Mouse (Mus musculus) intestine, embryonic 16.5 days (tissue): ENCODE measurements around the gene Miga2. TPM values are rescaled to one million over a fixed set of nuclear protein-coding genes. Genes with fewer than 3 reads are reported as not detected.
"Not testable (repeated sequence)": the region's sequence is repeated elsewhere in the genome, so short reads cannot be mapped to it uniquely, and the experiment has no call there.

Experiments used
- ATAC-seq: fragments of 200-750 bp; cut with Nextera tagmentation; 2 replicates; pipeline ENCODE4 v1.8.0; 2017; ENCODE audit warnings: moderate TSS enrichment, moderate library complexity
- H3K27ac ChIP-seq: fragments of 300-500 bp; sonication (generic); 2 replicates; pipeline ENCODE4 v1.5.1; 2014; ENCODE audit warnings: mild to moderate bottlenecking, low read length
- H3K27me3 ChIP-seq: fragments of 300-500 bp; sonication (generic); replicated peaks from 2 replicates; pipeline ENCODE4 v1.6.1; 2014; ENCODE audit warnings: low read length, control low read depth, mixed read lengths; ENCODE audit not compliant: control insufficient read depth, insufficient read depth
- H3K36me3 ChIP-seq: fragments of 300-500 bp; sonication (generic); 2 replicates; pipeline ENCODE4 v1.6.1; 2014; ENCODE audit warnings: low read length, control low read depth; ENCODE audit not compliant: control insufficient read depth, insufficient read depth
- H3K4me1 ChIP-seq: fragments of 300-500 bp; sonication (generic); 2 replicates; pipeline ENCODE4 v1.6.1; 2014; ENCODE audit warnings: low read length, control low read depth, mixed read lengths; ENCODE audit not compliant: control insufficient read depth, insufficient read depth
- H3K4me2 ChIP-seq: fragments of 300-500 bp; sonication (generic); 2 replicates; pipeline ENCODE4 v1.6.1; 2014; ENCODE audit warnings: low read depth, low read length, control low read depth
- H3K4me3 ChIP-seq: fragments of 300-500 bp; sonication (generic); 2 replicates; pipeline ENCODE4 v1.5.1; 2014; ENCODE audit warnings: mild to moderate bottlenecking, low read length
- H3K9ac ChIP-seq: fragments of 300-500 bp; sonication (generic); 2 replicates; pipeline ENCODE4 v1.6.1; 2014; ENCODE audit warnings: low read depth, low read length
- H3K9me3 ChIP-seq: fragments of 300-500 bp; sonication (generic); 2 replicates; pipeline ENCODE4 v1.6.1; 2016; ENCODE audit warnings: low read length, control low read depth; ENCODE audit not compliant: control insufficient read depth
- WGBS: fragments of 180-500 bp; shearing (Covaris S2); extraction: QIAGEN DNeasy Blood & Tissue Kit; methylation state at CpG from one replicate; pipeline ENCODE4 v1.1.7; 2014; 5-methylcytosine and 5-hydroxymethylcytosine counted together
- polyA plus RNA-seq: library from polyadenylated mRNA; unstranded; fragments of >200 nt; fragmentation: Nextera tagmentation; extraction: Ambion mirVana; gene quantifications from 2 replicates; pipeline ENCODE4 v1.2.1, GENCODE M21; 2015

The Miga2 gene
- polyA plus RNA-seq, 1 experiment from 2014 or later: 23.1 TPM

- no peaks in the 10 kb centered on the region for H3K27me3 ChIP-seq
- 0 out of 2 replicates have a peak overlapping the region, but pooled peaks have one; percentile 33 for H3K9ac ChIP-seq
- H3K36me3 ChIP-seq: no peaks in the 10 kb centered on the region
- H3K4me2 ChIP-seq: no peak overlapping the region
- no peaks in the 10 kb centered on the region for H3K9me3 ChIP-seq
- H3K27ac ChIP-seq: no peak overlapping the region
- H3K4me1 ChIP-seq: peaks cover 24% of the 10 kb centered on the region
- no peak for ATAC-seq
- 84% methylated on average over 4 of the region's 4 CpGs for WGBS
- H3K4me3 ChIP-seq: no peak overlapping the region
Observed at GRCm38 (mm10) chr2:30414101-30414500, 50.1 kb downstream of the Miga2 start.

GRCm38 (mm10) chr2:30414681-30415080, 50.6 kb downstream of the Miga2 start:
- H3K4me1 ChIP-seq: peaks cover 28% of the 10 kb centered on the region
- no peaks in the 10 kb centered on the region for H3K27me3 ChIP-seq
- peak overlapping the region; percentile 85 for H3K4me2 ChIP-seq
- peak overlapping the region; percentile 91 for H3K4me3 ChIP-seq
- peak overlapping the region; percentile 98 for H3K9ac ChIP-seq
- no peaks in the 10 kb centered on the region for H3K36me3 ChIP-seq
- no peaks in the 10 kb centered on the region for H3K9me3 ChIP-seq
- WGBS: 56% methylated on average over 5 of the region's 5 CpGs
- ATAC-seq: no peak
- H3K27ac ChIP-seq: peak overlapping the region; percentile 97; the same call in 1 of the 2 replicates

- no peaks in the 10 kb centered on the region for H3K27me3 ChIP-seq
- no peaks in the 10 kb centered on the region for H3K36me3 ChIP-seq
- H3K27ac ChIP-seq: peak within 1 kb of the TSS; percentile 97
- peaks cover 28% of the 10 kb centered on the region for H3K4me1 ChIP-seq
- peak within 1 kb of the TSS; percentile 85 for H3K4me2 ChIP-seq
- peak within 1 kb of the TSS; percentile 91 for H3K4me3 ChIP-seq
- peak; percentile 94 for ATAC-seq
- no peaks in the 10 kb centered on the region for H3K9me3 ChIP-seq
- 1% methylated on average over 58 of the region's 58 CpGs for WGBS
- peak within 1 kb of the TSS; percentile 98 for H3K9ac ChIP-seq
Observed at GRCm38 (mm10) chr2:30415157-30415935, 51.3 kb downstream of the Miga2 start, which contains the start of gene Crat. Gene Crat, minus strand, starts transcription at chr2:30415813.

- under 1% methylated on average over 65 of the region's 67 CpGs for WGBS
- Histone ChIP-seq H3K27ac (peak within 1 kb of the TSS; percentile 97), H3K4me3 (peak within 1 kb of the TSS; percentile 91), H3K9ac (peak within 1 kb of the TSS; percentile 98), H3K36me3 (no peaks in the 10 kb centered on the region), H3K27me3 (no peaks in the 10 kb centered on the region), H3K4me2 (peak within 1 kb of the TSS; percentile 85), H3K9me3 (no peaks in the 10 kb centered on the region), H3K4me1 (peaks cover 28% of the 10 kb centered on the region)
- ATAC-seq: peak; percentile 91
Observed at GRCm38 (mm10) chr2:30415936-30416648, 52.1 kb downstream of the Miga2 start, which contains the start of gene Ptpa. Gene Ptpa, plus strand, starts transcription at chr2:30416039.

GRCm38 (mm10) chr2:30416649-30416965, 52.6 kb downstream of the Miga2 start:
- Histone ChIP-seq H3K36me3 (no peaks in the 10 kb centered on the region), H3K4me1 (peaks cover 28% of the 10 kb centered on the region), H3K9ac (peak overlapping the region; percentile 98), H3K4me2 (peak overlapping the region; percentile 85), H3K27ac (peak overlapping the region; percentile 97), H3K27me3 (no peaks in the 10 kb centered on the region), H3K9me3 (no peaks in the 10 kb centered on the region), H3K4me3 (peak overlapping the region; percentile 91)
- WGBS: 1% methylated on average over 7 of the region's 7 CpGs
- ATAC-seq: no peak

GRCm38 (mm10) chr2:30417154-30417553, 53.1 kb downstream of the Miga2 start:
- Histone ChIP-seq H3K4me3 (peak overlapping the region; percentile 91; the same call in 1 of the 2 replicates), H3K4me1 (peaks cover 28% of the 10 kb centered on the region), H3K4me2 (peak overlapping the region; percentile 85)
- H3K27me3 ChIP-seq, H3K9me3 ChIP-seq, H3K36me3 ChIP-seq, H3K9ac ChIP-seq, H3K27ac ChIP-seq, ATAC-seq: not testable (repeated sequence)
- 73% methylated on average over 6 of the region's 6 CpGs for WGBS

GRCm38 (mm10) chr2:30417595-30418165, 53.6 kb downstream of the Miga2 start:
- WGBS: 74% methylated on average over 5 of the region's 5 CpGs
- ATAC-seq: no peak
- Histone ChIP-seq H3K36me3 (no peaks in the 10 kb centered on the region), H3K27me3 (no peaks in the 10 kb centered on the region), H3K27ac (no peak overlapping the region), H3K4me2 (no peak overlapping the region; the same call in 1 of the 2 replicates), H3K9ac (peak overlapping the region; percentile 39; the same call in 1 of the 2 replicates), H3K4me1 (peaks cover 28% of the 10 kb centered on the region), H3K9me3 (no peaks in the 10 kb centered on the region), H3K4me3 (0 out of 2 replicates have a peak overlapping the region, but pooled peaks have one; percentile 2)

- H3K9ac ChIP-seq: peak overlapping the region; percentile 39; the same call in 1 of the 2 replicates
- H3K27me3 ChIP-seq: no peaks in the 10 kb centered on the region
- peaks cover 28% of the 10 kb centered on the region for H3K4me1 ChIP-seq
- no peak for ATAC-seq
- no peak overlapping the region for H3K27ac ChIP-seq
- H3K4me3 ChIP-seq: no peak overlapping the region
- WGBS: 70% methylated on average over 6 of the region's 6 CpGs
- H3K36me3 ChIP-seq: no peaks in the 10 kb centered on the region
- no peaks in the 10 kb centered on the region for H3K9me3 ChIP-seq
- no peak overlapping the region for H3K4me2 ChIP-seq
Observed at GRCm38 (mm10) chr2:30418259-30418658, 54.2 kb downstream of the Miga2 start.

- H3K4me1 ChIP-seq: peaks cover 28% of the 10 kb centered on the region
- H3K4me2 ChIP-seq: peak overlapping the region; percentile 24; the same call in 1 of the 2 replicates
- no peak for ATAC-seq
- no peaks in the 10 kb centered on the region for H3K36me3 ChIP-seq
- H3K4me3 ChIP-seq: no peak overlapping the region
- no peaks in the 10 kb centered on the region for H3K9me3 ChIP-seq
- peak overlapping the region; percentile 45; the same call in 1 of the 2 replicates for H3K27ac ChIP-seq
- no peaks in the 10 kb centered on the region for H3K27me3 ChIP-seq
- H3K9ac ChIP-seq: peak overlapping the region; percentile 51
- WGBS: 32% methylated on average over 10 of the region's 10 CpGs
Observed at GRCm38 (mm10) chr2:30419112-30419511, 55.1 kb downstream of the Miga2 start.
